Mouse (Mus musculus) liver, embryonic 12.5 days (tissue): Measurements from ENCODE around the gene Wls. TPM values are rescaled to one million over a fixed set of nuclear protein-coding genes. Genes with fewer than 3 reads are reported as not detected.

Experiments
- polyA plus RNA-seq: library from polyadenylated mRNA; unstranded; fragments of >200 nt; fragmentation: Nextera tagmentation; extraction: Ambion mirVana; gene quantifications from 2 replicates; pipeline ENCODE4 v1.2.1, GENCODE M21; 2016

Wls gene
- polyA plus RNA-seq, 1 experiment from 2014 or later: 14.4 TPM

Other genes starting within 250 kb of the Wls start
- not detected in 2 replicates for gene Rpe65, start 240.5 kb upstream of the Wls start, polyA plus RNA-seq